Mouse (Mus musculus) neural tube, embryonic 12.5 days (tissue): Measurements from ENCODE around the gene Selenov. TPM values are rescaled to one million over a fixed set of nuclear protein-coding genes. Genes with fewer than 3 reads are reported as not detected.

Experiments
- ATAC-seq: fragments of 200-750 bp; cut with Nextera tagmentation; 2 replicates; pipeline ENCODE4 v1.8.0; 2017; ENCODE audit warnings: low read depth, mild to moderate bottlenecking, moderate TSS enrichment, moderate library complexity; ENCODE audit not compliant: low FRiP score
- H3K27ac ChIP-seq: fragments of 300-500 bp; sonication (generic); 2 replicates; pipeline ENCODE4 v1.5.1; 2016
- H3K27me3 ChIP-seq: fragments of 300-500 bp; sonication (generic); replicated peaks from 2 replicates; pipeline ENCODE4 v1.6.1; 2016; ENCODE audit warnings: mild to moderate bottlenecking
- H3K36me3 ChIP-seq: fragments of 300-500 bp; sonication (generic); 2 replicates; pipeline ENCODE4 v1.6.1; 2016; ENCODE audit warnings: mild to moderate bottlenecking
- H3K4me1 ChIP-seq: fragments of 300-500 bp; sonication (generic); 2 replicates; pipeline ENCODE4 v1.6.1; 2016
- H3K4me2 ChIP-seq: fragments of 300-500 bp; sonication (generic); replicated peaks from 2 replicates; pipeline ENCODE4 v1.6.1; 2016; ENCODE audit warnings: mild to moderate bottlenecking
- H3K4me3 ChIP-seq: fragments of 300-500 bp; sonication (generic); 2 replicates; pipeline ENCODE4 v1.5.1; 2016
- H3K9ac ChIP-seq: fragments of 300-500 bp; sonication (generic); 2 replicates; pipeline ENCODE4 v1.6.1; 2016; ENCODE audit warnings: mild to moderate bottlenecking
- H3K9me3 ChIP-seq: fragments of 300-500 bp; sonication (generic); 2 replicates; pipeline ENCODE4 v1.6.1; 2016; ENCODE audit warnings: mild to moderate bottlenecking
- WGBS: fragments of 180-500 bp; shearing (Covaris S2); methylation state at CpG from one replicate; pipeline ENCODE4 v1.1.7; 2016; 5-methylcytosine and 5-hydroxymethylcytosine counted together
- polyA plus RNA-seq: library from polyadenylated mRNA; unstranded; fragments of >200 nt; fragmentation: Nextera tagmentation; extraction: Ambion mirVana; gene quantifications from 2 replicates; pipeline ENCODE4 v1.2.1, GENCODE M21; 2016

The Selenov gene
- 0.68 and 1.1 TPM in 2 replicates for polyA plus RNA-seq

- Histone ChIP-seq H3K9ac (peak within 1 kb of the TSS; percentile 44), H3K9me3 (no peaks in the 10 kb centered on the region), H3K4me3 (peak within 1 kb of the TSS; percentile 27), H3K36me3 (peaks cover 4% of the 10 kb centered on the region; the same call in 1 of the 2 replicates), H3K27ac (no peak within 1 kb of the TSS), H3K4me2 (peak within 1 kb of the TSS; percentile 60), H3K4me1 (peaks cover 38% of the 10 kb centered on the region), H3K27me3 (peaks cover 53% of the 10 kb centered on the region)
- peak; percentile 45 for ATAC-seq
- WGBS = under 1% methylated on average over 52 of the region's 52 CpGs
Observed at GRCm38 (mm10) chr7:28290638-28291590, at the start of gene Selenov. Gene Selenov (minus strand): TSS chr7:28291186.

GRCm38 (mm10) chr7:28339213-28339917 is 48.4 kb upstream of the Selenov start:
- Histone ChIP-seq H3K9ac (peak overlapping the region; percentile 93), H3K4me2 (peak overlapping the region; percentile 85), H3K4me1 (peaks cover 9% of the 10 kb centered on the region), H3K36me3 (no peaks in the 10 kb centered on the region), H3K27ac (no peak overlapping the region), H3K4me3 (peak overlapping the region; percentile 96; the same call in 1 of the 2 replicates), H3K27me3 (no peaks in the 10 kb centered on the region), H3K9me3 (no peaks in the 10 kb centered on the region)
- WGBS = 81% methylated on average over 19 of the region's 19 CpGs
- ATAC-seq = 0 out of 2 replicates have a peak, but pooled peaks have one; percentile 25

- peak within 1 kb of the TSS; percentile 28; the same call in 1 of the 2 replicates for H3K27ac ChIP-seq
- peak within 1 kb of the TSS; percentile 85 for H3K4me2 ChIP-seq
- H3K4me1 ChIP-seq = peaks cover 9% of the 10 kb centered on the region
- peak; percentile 98 for ATAC-seq
- peak within 1 kb of the TSS; percentile 93 for H3K9ac ChIP-seq
- no peaks in the 10 kb centered on the region for H3K9me3 ChIP-seq
- no peaks in the 10 kb centered on the region for H3K36me3 ChIP-seq
- peak within 1 kb of the TSS; percentile 96 for H3K4me3 ChIP-seq
- WGBS = under 1% methylated on average over 77 of the region's 77 CpGs
- H3K27me3 ChIP-seq = no peaks in the 10 kb centered on the region
Observed at GRCm38 (mm10) chr7:28338108-28338998, 47.4 kb upstream of the Selenov start, which contains the start of gene Supt5. Gene Supt5 (minus strand): TSS chr7:28338746.

- 96% methylated on average over 2 of the region's 2 CpGs for WGBS
- H3K4me1 ChIP-seq = peaks cover 9% of the 10 kb centered on the region
- peaks cover 9% of the 10 kb centered on the region for H3K36me3 ChIP-seq
- no peaks in the 10 kb centered on the region for H3K27me3 ChIP-seq
- ATAC-seq = no peak
- H3K9me3 ChIP-seq = no peaks in the 10 kb centered on the region
- no peak overlapping the region for H3K9ac ChIP-seq
- no peak overlapping the region for H3K4me3 ChIP-seq
- H3K4me2 ChIP-seq = no peak overlapping the region
- H3K27ac ChIP-seq = no peak overlapping the region
Observed at GRCm38 (mm10) chr7:28335471-28335870, 44.5 kb upstream of the Selenov start.

GRCm38 (mm10) chr7:28334534-28334933 is 43.5 kb upstream of the Selenov start:
- Histone ChIP-seq H3K4me1 (peaks cover 9% of the 10 kb centered on the region), H3K9me3 (no peaks in the 10 kb centered on the region), H3K36me3 (peaks cover 19% of the 10 kb centered on the region), H3K9ac (no peak overlapping the region), H3K27me3 (no peaks in the 10 kb centered on the region), H3K27ac (no peak overlapping the region), H3K4me2 (no peak overlapping the region), H3K4me3 (no peak overlapping the region)
- no peak for ATAC-seq
- 94% methylated on average over 4 of the region's 4 CpGs for WGBS

GRCm38 (mm10) chr7:28328260-28328659 is 37.3 kb upstream of the Selenov start:
- Histone ChIP-seq H3K9ac (no peak overlapping the region), H3K9me3 (no peaks in the 10 kb centered on the region), H3K4me3 (no peak overlapping the region), H3K27ac (no peak overlapping the region), H3K4me2 (no peak overlapping the region), H3K27me3 (no peaks in the 10 kb centered on the region), H3K4me1 (no peaks in the 10 kb centered on the region), H3K36me3 (peaks cover 77% of the 10 kb centered on the region)
- 98% methylated on average over 2 of the region's 2 CpGs for WGBS
- ATAC-seq = no peak

- WGBS = 84% methylated on average over 4 of the region's 4 CpGs
- Histone ChIP-seq H3K27me3 (no peaks in the 10 kb centered on the region), H3K4me3 (no peak overlapping the region), H3K9ac (no peak overlapping the region), H3K4me2 (no peak overlapping the region), H3K36me3 (peaks cover 95% of the 10 kb centered on the region), H3K4me1 (no peaks in the 10 kb centered on the region), H3K27ac (no peak overlapping the region), H3K9me3 (no peaks in the 10 kb centered on the region)
- no peak for ATAC-seq
Observed at GRCm38 (mm10) chr7:28326457-28326856, 35.5 kb upstream of the Selenov start.

- Histone ChIP-seq H3K27ac (no peak overlapping the region), H3K4me2 (no peak overlapping the region), H3K27me3 (no peaks in the 10 kb centered on the region), H3K4me1 (no peaks in the 10 kb centered on the region), H3K4me3 (no peak overlapping the region), H3K9me3 (no peaks in the 10 kb centered on the region), H3K9ac (no peak overlapping the region), H3K36me3 (peaks cover 95% of the 10 kb centered on the region)
- ATAC-seq = no peak
- 94% methylated on average over 8 of the region's 8 CpGs for WGBS
Observed at GRCm38 (mm10) chr7:28325293-28325692, 34.3 kb upstream of the Selenov start.

- Histone ChIP-seq H3K4me3 (no peak overlapping the region), H3K36me3 (peaks cover 96% of the 10 kb centered on the region), H3K27ac (no peak overlapping the region), H3K9ac (no peak overlapping the region), H3K9me3 (no peaks in the 10 kb centered on the region), H3K4me2 (no peak overlapping the region), H3K27me3 (no peaks in the 10 kb centered on the region), H3K4me1 (no peaks in the 10 kb centered on the region)
- WGBS = 94% methylated on average over 15 of the region's 15 CpGs
- no peak for ATAC-seq
Observed at GRCm38 (mm10) chr7:28321974-28322720, 31.2 kb upstream of the Selenov start.

- H3K4me2 ChIP-seq = no peak overlapping the region
- H3K27me3 ChIP-seq = no peaks in the 10 kb centered on the region
- H3K4me3 ChIP-seq = no peak overlapping the region
- no peak overlapping the region for H3K9ac ChIP-seq
- H3K27ac ChIP-seq = no peak overlapping the region
- WGBS = 94% methylated on average over 17 of the region's 17 CpGs
- peaks cover 98% of the 10 kb centered on the region for H3K36me3 ChIP-seq
- ATAC-seq = no peak
- H3K4me1 ChIP-seq = no peaks in the 10 kb centered on the region
- no peaks in the 10 kb centered on the region for H3K9me3 ChIP-seq
Observed at GRCm38 (mm10) chr7:28318714-28319113, 27.7 kb upstream of the Selenov start.

- Histone ChIP-seq H3K36me3 (peaks cover 91% of the 10 kb centered on the region), H3K27me3 (no peaks in the 10 kb centered on the region), H3K9me3 (no peaks in the 10 kb centered on the region), H3K9ac (no peak overlapping the region), H3K4me2 (no peak overlapping the region), H3K27ac (no peak overlapping the region), H3K4me3 (no peak overlapping the region), H3K4me1 (no peaks in the 10 kb centered on the region)
- ATAC-seq = no peak
- WGBS = 91% methylated on average over 3 of the region's 3 CpGs
Observed at GRCm38 (mm10) chr7:28318036-28318435, 27.1 kb upstream of the Selenov start.
